Mouse (Mus musculus) C2C12 (cell line): ENCODE data around the gene Shmt2. TPM values are rescaled to one million over a fixed set of nuclear protein-coding genes. Genes with fewer than 3 reads are reported as not detected.

Experiments used
- H3K27me3 ChIP-seq: one replicate; pipeline ENCODE4 v1.6.1; 2011; ENCODE audit not compliant: control insufficient read depth, insufficient read depth, insufficient read length
- H3K36me3 ChIP-seq: one replicate; pipeline ENCODE4 v1.6.1; 2011; ENCODE audit not compliant: control insufficient read depth, insufficient read depth
- H3K4me3 ChIP-seq: one replicate; pipeline ENCODE4 v1.5.1; 2011; ENCODE audit warnings: mild to moderate bottlenecking, control low read depth; ENCODE audit not compliant: poor library complexity, insufficient read depth, severe bottlenecking
- H3K79me2 ChIP-seq: one replicate; pipeline ENCODE4 v1.6.1; 2011; ENCODE audit not compliant: control insufficient read depth, insufficient read depth
- H3K79me3 ChIP-seq: one replicate; pipeline ENCODE4 v1.6.1; 2011; ENCODE audit warnings: low read depth, control low read depth
- H3ac ChIP-seq: one replicate; pipeline ENCODE3; 2011; ENCODE audit warnings: low read depth; ENCODE audit not compliant: control insufficient read depth, insufficient read length
- CEBPB ChIP-seq: IDR thresholded peaks from one replicate; pipeline ENCODE4 v1.6.1; 2011; ENCODE audit warnings: low read depth, mild to moderate bottlenecking, control low read depth, moderate library complexity
- CTCF ChIP-seq: IDR thresholded peaks from one replicate; pipeline ENCODE4 v1.5.1; 2011; ENCODE audit not compliant: control insufficient read depth, insufficient read depth, insufficient read length
- FOSL1 ChIP-seq: IDR thresholded peaks from one replicate; pipeline ENCODE4 v1.8.0; 2011; ENCODE audit warnings: mild to moderate bottlenecking, low read length; ENCODE audit not compliant: poor library complexity, insufficient read depth, severe bottlenecking
- MAX ChIP-seq: IDR thresholded peaks from one replicate; pipeline ENCODE4 v1.6.1; 2011; ENCODE audit warnings: mild to moderate bottlenecking, control low read depth
- MYOD1 ChIP-seq: IDR thresholded peaks from one replicate; pipeline ENCODE4 v1.6.1; 2011; ENCODE audit warnings: low read depth; ENCODE audit not compliant: control insufficient read depth, insufficient read length
- MYOG ChIP-seq: IDR thresholded peaks from one replicate; pipeline ENCODE4 v1.6.1; 2011; ENCODE audit not compliant: control insufficient read depth, insufficient read length; ENCODE audit errors: extremely low read depth
- USF1 ChIP-seq: IDR thresholded peaks from one replicate; pipeline ENCODE4 v1.6.1; 2011; ENCODE audit warnings: low read depth, mild to moderate bottlenecking, control low read depth, moderate library complexity
- polyA plus RNA-seq: library from polyadenylated mRNA; unstranded; fragments of >200 nt; fragmentation: generic; extraction: Trizol; gene quantifications from one replicate; pipeline ENCODE4 v1.2.1, GENCODE M21; 2012; ENCODE audit warnings: missing spikeins

Gene Shmt2
- polyA plus RNA-seq, 1 experiment = 340 TPM

- Histone ChIP-seq H3K27me3 (no peaks in the 10 kb centered on the region), H3K4me3 (no peak overlapping the region), H3K36me3 (peaks cover 99% of the 10 kb centered on the region), H3K79me2 (no peaks in the 10 kb centered on the region), H3K79me3 (no peaks in the 10 kb centered on the region), H3ac (no peak overlapping the region)
- TF ChIP-seq CEBPB = no peak
- no peak for TF ChIP-seq MAX
- no peak for TF ChIP-seq MYOD1
- no peak for TF ChIP-seq FOSL1
- no peak for TF ChIP-seq MYOG
- TF ChIP-seq CTCF = no peak
- no peak for TF ChIP-seq USF1
Measured at GRCm38 (mm10) chr10:127548236-127548635, 26.0 kb upstream of the Shmt2 start.

- no peaks in the 10 kb centered on the region for H3K79me3 ChIP-seq
- H3K4me3 ChIP-seq = no peak overlapping the region
- no peak overlapping the region for H3ac ChIP-seq
- TF ChIP-seq MYOG (no peak), CEBPB (no peak), MYOD1 (no peak), CTCF (no peak), MAX (no peak), FOSL1 (no peak), USF1 (no peak)
- H3K27me3 ChIP-seq = no peaks in the 10 kb centered on the region
- peaks cover 97% of the 10 kb centered on the region for H3K36me3 ChIP-seq
- H3K79me2 ChIP-seq = no peaks in the 10 kb centered on the region
Measured at GRCm38 (mm10) chr10:127546505-127546904, 24.3 kb upstream of the Shmt2 start.

- Histone ChIP-seq H3K79me2 (no peaks in the 10 kb centered on the region), H3K36me3 (peaks cover 90% of the 10 kb centered on the region), H3K4me3 (no peak overlapping the region), H3K79me3 (no peaks in the 10 kb centered on the region), H3K27me3 (no peaks in the 10 kb centered on the region), H3ac (no peak overlapping the region)
- TF ChIP-seq MYOG (no peak), CTCF (no peak), FOSL1 (no peak), MAX (no peak), MYOD1 (no peak), CEBPB (no peak), USF1 (no peak)
Measured at GRCm38 (mm10) chr10:127544375-127544774, 22.1 kb upstream of the Shmt2 start.

- TF ChIP-seq FOSL1 (no peak), USF1 (peak; percentile 40)
- Histone ChIP-seq H3K27me3 (no peaks in the 10 kb centered on the region), H3K36me3 (peaks cover 89% of the 10 kb centered on the region), H3ac (no peak overlapping the region), H3K79me3 (no peaks in the 10 kb centered on the region), H3K79me2 (no peaks in the 10 kb centered on the region), H3K4me3 (no peak overlapping the region)
Measured at GRCm38 (mm10) chr10:127543916-127544315, 21.7 kb upstream of the Shmt2 start.

GRCm38 (mm10) chr10:127542720-127543119 is 20.5 kb upstream of the Shmt2 start:
- TF ChIP-seq MYOD1 (no peak), CTCF (no peak)
- no peaks in the 10 kb centered on the region for H3K79me2 ChIP-seq
- no peaks in the 10 kb centered on the region for H3K79me3 ChIP-seq
- H3ac ChIP-seq = no peak overlapping the region
- H3K36me3 ChIP-seq = peaks cover 86% of the 10 kb centered on the region
- H3K4me3 ChIP-seq = no peak overlapping the region
- no peaks in the 10 kb centered on the region for H3K27me3 ChIP-seq

GRCm38 (mm10) chr10:127542084-127542483 is 19.8 kb upstream of the Shmt2 start:
- no peaks in the 10 kb centered on the region for H3K79me2 ChIP-seq
- peaks cover 82% of the 10 kb centered on the region for H3K36me3 ChIP-seq
- H3K27me3 ChIP-seq = no peaks in the 10 kb centered on the region

More at GRCm38 (mm10) chr10:127542084-127542483, 19.8 kb upstream of the Shmt2 start:
- no peak overlapping the region for H3K4me3 ChIP-seq
- H3ac ChIP-seq = no peak overlapping the region
- no peaks in the 10 kb centered on the region for H3K79me3 ChIP-seq
- TF ChIP-seq MYOD1 = no peak
- no peak for TF ChIP-seq CTCF
- no peak for TF ChIP-seq FOSL1
- TF ChIP-seq USF1 = no peak
- no peak for TF ChIP-seq MAX
